Comparison of ENCODE assay signal across 8 mouse cellular contexts in genomic region chr8:47674777-47675710, GRCm38 (mm10). TPM values are rescaled to one million over a fixed set of nuclear protein-coding genes. Genes with fewer than 3 reads are reported as not detected.
DNase-seq lines count a peak whose midpoint lies in the region; ATAC-seq and TF ChIP-seq lines count a peak whose summit lies in the region.

Ing2 (minus strand) TSS chr8:47675556.

- in situ Hi-C loops in CH12.LX (cut with MboI; ENCODE audit: low pct_ligation_motif_present, low pct_unique_long_range_greater_than_20kb, low sequenced_read_pairs) = loop anchor here (5.0 to 25.0 kb wide), 3 partner anchors 37 to 288 kb away; partner anchors contain the start of genes Cdkn2aip, Rwdd4a and Trappc11

- H3K36me3 ChIP-seq in CH12.LX (replicated peaks in 1 of 2; ENCODE audit: control insufficient read depth in 1 of 2, insufficient read depth in 1 of 2, low read length in 1 of 2) = peaks cover 0 to 3% of the 10 kb centered on the region in 2 experiments
- H3K36me3 ChIP-seq in forebrain, embryonic 11.5 days (ENCODE audit: control insufficient read depth, insufficient read depth, low read length) = no peaks in the 10 kb centered on the region
- H3K36me3 ChIP-seq in heart, embryonic 16.5 days (ENCODE audit: control insufficient read depth, insufficient read depth) = no peaks in the 10 kb centered on the region
- no peaks in the 10 kb centered on the region; the same call in 1 of the 2 replicates for H3K36me3 ChIP-seq in liver, embryonic 15.5 days (replicated peaks)
- no peaks in the 10 kb centered on the region for H3K36me3 ChIP-seq in neural tube, embryonic 12.5 days

- H3K4me1 ChIP-seq in CH12.LX (ENCODE audit: control insufficient read depth in 1 of 2, insufficient read depth in 2 of 2) = peaks cover 0 to 17% of the 10 kb centered on the region in 2 experiments; a peak in 2 of 4 replicates
- H3K4me1 ChIP-seq in forebrain, embryonic 11.5 days (replicated peaks; ENCODE audit: control insufficient read depth, insufficient read depth, low read length) = 0 out of 2 replicates have a peak, but pooled peaks cover 2% of the 10 kb centered on the region
- H3K4me1 ChIP-seq in heart, embryonic 16.5 days (ENCODE audit: control insufficient read depth, insufficient read depth, low read length) = peaks cover 13% of the 10 kb centered on the region
- peaks cover 27% of the 10 kb centered on the region for H3K4me1 ChIP-seq in liver, embryonic 15.5 days (replicated peaks)
- H3K4me1 ChIP-seq in neural tube, embryonic 12.5 days = peaks cover 5% of the 10 kb centered on the region; the same call in 1 of the 2 replicates

- dilution Hi-C loops in CH12.LX (cut with MboI; ENCODE audit: extremely low pct_ligation_motif_present, extremely low pct_unique_long_range_greater_than_20kb, low sequenced_read_pairs) = no loop called here

- peak within 1 kb of the TSS; percentile 80; the same call in 1 of the 2 replicates for H3K4me2 ChIP-seq in CH12.LX (ENCODE audit: insufficient read depth, low read depth, poor library complexity, severe bottlenecking)
- peak within 1 kb of the TSS; percentile 79 for H3K4me2 ChIP-seq in forebrain, embryonic 11.5 days (ENCODE audit: low read depth, low read length, severe bottlenecking)
- peak within 1 kb of the TSS; percentile 82 for H3K4me2 ChIP-seq in heart, embryonic 16.5 days (ENCODE audit: low read depth, low read length)
- H3K4me2 ChIP-seq in liver, embryonic 15.5 days = peak within 1 kb of the TSS; percentile 92
- H3K4me2 ChIP-seq in neural tube, embryonic 12.5 days (replicated peaks) = peak within 1 kb of the TSS; percentile 76

- no peaks in the 10 kb centered on the region for H3K27me3 ChIP-seq in CH12.LX (replicated peaks)
- H3K27me3 ChIP-seq in forebrain, embryonic 11.5 days (ENCODE audit: control insufficient read depth, insufficient read depth, low read length) = no peaks in the 10 kb centered on the region
- no peaks in the 10 kb centered on the region for H3K27me3 ChIP-seq in heart, embryonic 16.5 days (ENCODE audit: control insufficient read depth, insufficient read depth, low read length)
- no peaks in the 10 kb centered on the region for H3K27me3 ChIP-seq in liver, embryonic 15.5 days
- H3K27me3 ChIP-seq in neural tube, embryonic 12.5 days (replicated peaks) = no peaks in the 10 kb centered on the region

- H3K9ac ChIP-seq in CH12.LX (ENCODE audit: insufficient read depth, low read depth) = peak within 1 kb of the TSS; percentile 86
- peak within 1 kb of the TSS; percentile 92 for H3K9ac ChIP-seq in forebrain, embryonic 11.5 days (ENCODE audit: low read length)
- peak within 1 kb of the TSS; percentile 94 for H3K9ac ChIP-seq in heart, embryonic 16.5 days (ENCODE audit: low read length)
- H3K9ac ChIP-seq in liver, embryonic 15.5 days = peak within 1 kb of the TSS; percentile 90
- peak within 1 kb of the TSS; percentile 85 for H3K9ac ChIP-seq in neural tube, embryonic 12.5 days

- DNase-seq in CH12.LX (ENCODE audit: extremely low read depth) = peak; percentile 99
- peak; percentile 100 for DNase-seq in c-Kit-positive CD71-positive TER-119-negative erythroid progenitor cells, embryonic 14.5 days (ENCODE audit: low read depth)
- DNase-seq in forebrain, embryonic 11.5 days (ENCODE audit: low spot score) = peak; percentile 100
- DNase-seq in kidney, postnatal 36 days = peak; percentile 100
- DNase-seq in telencephalon, adult 2 months (ENCODE audit: low read depth, low spot score) = peak; percentile 99

- H3K27ac ChIP-seq in CH12.LX (ENCODE audit: insufficient read depth, low read depth) = peak within 1 kb of the TSS; percentile 83
- H3K27ac ChIP-seq in forebrain, embryonic 11.5 days (ENCODE audit: low read depth, low read length) = peak within 1 kb of the TSS; percentile 94
- H3K27ac ChIP-seq in heart, embryonic 16.5 days (ENCODE audit: low read length) = peak within 1 kb of the TSS; percentile 99
- H3K27ac ChIP-seq in liver, embryonic 15.5 days (replicated peaks) = peak within 1 kb of the TSS; percentile 96
- peak within 1 kb of the TSS; percentile 87 for H3K27ac ChIP-seq in neural tube, embryonic 12.5 days

- peak; percentile 90 for ATAC-seq in forebrain, embryonic 11.5 days (replicated peaks; ENCODE audit: low FRiP score)
- ATAC-seq in heart, embryonic 16.5 days (replicated peaks; ENCODE audit: extremely low read depth, insufficient read depth, low FRiP score) = peak; percentile 90
- ATAC-seq in liver, embryonic 15.5 days (ENCODE audit: insufficient read depth) = peak; percentile 88
- ATAC-seq in neural tube, embryonic 12.5 days (ENCODE audit: low FRiP score, low read depth) = peak; percentile 87

- no peak for TF ChIP-seq EP300 in CH12.LX (IDR thresholded peaks at IDR 0.05; ENCODE audit: low read length)

- no peak for TF ChIP-seq RAD21 in CH12.LX (IDR thresholded peaks at IDR 0.05; ENCODE audit: low read depth, low read length)

- TF ChIP-seq CTCF in CH12.LX (conservative IDR thresholded peaks at IDR 0.05 in 1 of 2, IDR thresholded peaks at IDR 0.05 in 1 of 2; ENCODE audit: low read depth in 2 of 2, low read length in 2 of 2) = no peak

- TF ChIP-seq POLR2A in CH12.LX (IDR thresholded peaks at IDR 0.05; ENCODE audit: low read depth, low read length) = peak; percentile 97

- peak within 1 kb of the TSS; percentile 84 to 97 (median 97) for H3K4me3 ChIP-seq in CH12.LX (replicated peaks in 1 of 3; ENCODE audit: low read depth in 2 of 3, low read length in 2 of 3, poor library complexity in 1 of 3)
- H3K4me3 ChIP-seq in forebrain, embryonic 11.5 days (ENCODE audit: low read depth, low read length) = peak within 1 kb of the TSS; percentile 92
- peak within 1 kb of the TSS; percentile 85 for H3K4me3 ChIP-seq in heart, embryonic 16.5 days (ENCODE audit: low read length)
- peak within 1 kb of the TSS; percentile 95 for H3K4me3 ChIP-seq in liver, embryonic 15.5 days (replicated peaks)
- H3K4me3 ChIP-seq in neural tube, embryonic 12.5 days = peak within 1 kb of the TSS; percentile 88

- H3K79me2 ChIP-seq in CH12.LX (replicated peaks; ENCODE audit: control insufficient read depth, extremely low read depth, insufficient read depth, poor library complexity, severe bottlenecking) = peaks cover 4% of the 10 kb centered on the region; the same call in 1 of the 2 replicates

- no peaks in the 10 kb centered on the region for H3K9me3 ChIP-seq in CH12.LX (replicated peaks; ENCODE audit: low read length)
- H3K9me3 ChIP-seq in forebrain, embryonic 11.5 days (ENCODE audit: control insufficient read depth, low read length) = no peaks in the 10 kb centered on the region; the same call in 1 of the 2 replicates
- no peaks in the 10 kb centered on the region for H3K9me3 ChIP-seq in heart, embryonic 16.5 days (replicated peaks; ENCODE audit: control insufficient read depth, low read length)
- no peaks in the 10 kb centered on the region for H3K9me3 ChIP-seq in liver, embryonic 15.5 days (replicated peaks)
- H3K9me3 ChIP-seq in neural tube, embryonic 12.5 days = no peaks in the 10 kb centered on the region

- WGBS in forebrain, embryonic 11.5 days = under 1% methylated on average over 83 of the region's 106 CpGs
- under 1% methylated on average over 95 of the region's 106 CpGs for WGBS in heart, embryonic 16.5 days
- under 1% methylated on average over 104 of the region's 106 CpGs for WGBS in liver, embryonic 15.5 days (ENCODE audit: insufficient replicate concordance)
- WGBS in neural tube, embryonic 12.5 days = under 1% methylated on average over 106 of the region's 106 CpGs

TF ChIP-seq in CH12.LX, 34 proteins besides CTCF, POLR2A, EP300 and RAD21 (continues in another document):
- no peak for TF ChIP-seq KAT2A (IDR thresholded peaks at IDR 0.05; ENCODE audit: insufficient replicate concordance, low read length)
- TF ChIP-seq PAX5 (IDR thresholded peaks at IDR 0.05; ENCODE audit: low read length) = no peak
- TF ChIP-seq POLR2AphosphoS2 (IDR thresholded peaks at IDR 0.05; ENCODE audit: low read depth, low read length) = 0 out of 2 replicates have a peak, but pooled peaks have one; percentile 51
- no peak for TF ChIP-seq GABPA (IDR thresholded peaks at IDR 0.05; ENCODE audit: insufficient replicate concordance, low read depth, low read length)
- TF ChIP-seq MXI1 (IDR thresholded peaks at IDR 0.05; ENCODE audit: low read depth, low read length) = no peak
- no peak for TF ChIP-seq USF2 (conservative IDR thresholded peaks at IDR 0.05; ENCODE audit: low read depth, low read length)
- no peak for TF ChIP-seq USF1 (IDR thresholded peaks at IDR 0.05; ENCODE audit: low read depth, low read length)
- TF ChIP-seq SIN3A (IDR thresholded peaks at IDR 0.05; ENCODE audit: low read length) = no peak; the same call in 1 of the 2 replicates
- no peak for TF ChIP-seq JUN (IDR thresholded peaks at IDR 0.05; ENCODE audit: insufficient read depth, low read depth, low read length)
- no peak for TF ChIP-seq ZNF384 (IDR thresholded peaks at IDR 0.05; ENCODE audit: low read depth, low read length)
- peak; percentile 92 for TF ChIP-seq ZMIZ1 (IDR thresholded peaks at IDR 0.05; ENCODE audit: low read depth, low read length)
- peak; percentile 73 for TF ChIP-seq MAZ (IDR thresholded peaks at IDR 0.05; ENCODE audit: low read depth, low read length)
- no peak for TF ChIP-seq ZKSCAN1 (IDR thresholded peaks at IDR 0.05; ENCODE audit: borderline replicate concordance, low read depth, low read length)
- TF ChIP-seq CHD1 (IDR thresholded peaks at IDR 0.05; ENCODE audit: low read depth, low read length) = no peak
- TF ChIP-seq MYC (IDR thresholded peaks at IDR 0.05; ENCODE audit: low read depth, low read length) = no peak
- TF ChIP-seq NELFE (IDR thresholded peaks at IDR 0.05; ENCODE audit: low read depth, low read length) = peak; percentile 97
- TF ChIP-seq TBP (conservative IDR thresholded peaks at IDR 0.05; ENCODE audit: low read depth, low read length) = peak; percentile 93
- peak; percentile 90 for TF ChIP-seq NRF1 (IDR thresholded peaks at IDR 0.05; ENCODE audit: low read depth, low read length)
- TF ChIP-seq TCF12 (IDR thresholded peaks at IDR 0.05; ENCODE audit: low read depth, low read length) = peak; percentile 73
- no peak for TF ChIP-seq MAFK (IDR thresholded peaks at IDR 0.05; ENCODE audit: insufficient replicate concordance, low read length)
- TF ChIP-seq JUND (conservative IDR thresholded peaks at IDR 0.05; ENCODE audit: low read depth, low read length) = no peak
- peak; percentile 84; the same call in 1 of the 2 replicates for TF ChIP-seq E2F4 (IDR thresholded peaks at IDR 0.05; ENCODE audit: insufficient replicate concordance, low read depth, low read length)

RNA-seq across cellular contexts. Expression of gene Ing2, which starts in this region (rescaled TPM):
- total RNA-seq in CH12.LX (2012; rRNA removed) = 5.9 and 7.2 TPM in 2 replicates
- 16.8 and 21.4 TPM in 2 replicates for total RNA-seq in CH12.LX (2014; rRNA removed)
- polyA plus RNA-seq in CH12.LX (2012; ENCODE audit: insufficient read length, low read depth) = 22.0 and 25.1 TPM in 2 replicates
- 10.6 and 11.0 TPM in 2 replicates for polyA plus RNA-seq in forebrain, embryonic 11.5 days (2014; fragmentation: Nextera tagmentation; extraction: Ambion mirVana)
- 7.2 and 8.3 TPM in 2 replicates for polyA plus RNA-seq in heart, embryonic 16.5 days (2015; fragmentation: Nextera tagmentation; extraction: Ambion mirVana)
- 6.3 and 7.1 TPM in 2 replicates for polyA plus RNA-seq in liver, embryonic 15.5 days (2015; fragmentation: Nextera tagmentation; extraction: Ambion mirVana)
- 14.3 and 15.5 TPM in 2 replicates for polyA plus RNA-seq in neural tube, embryonic 12.5 days (2016; fragmentation: Nextera tagmentation; extraction: Ambion mirVana)

Comparison
In these comparisons a context has a peak if more than half of its experiments do, and no peak if none do; other contexts are left out.
1. Peak in every context shown above with its lines: DNase-seq, ATAC-seq, H3K4me3 ChIP-seq and H3K27ac ChIP-seq.